Mouse (Mus musculus) urinary bladder, postnatal 36 days (tissue): ENCODE measurements at regions not wholly inside any gene's neighbourhood (a gene's known extent, or its start where the extent isn't known, plus 50 kb on each side); places are given as distances from the start of the nearest gene placed in this dataset.

Experiments
- DNase-seq, 2 experiments: peaks; one replicate each; pipeline ENCODE4 v3.0.0; 2022; ENCODE audit warnings: low spot score in 2 of 2, mixed read lengths in 1 of 2

DNA sequence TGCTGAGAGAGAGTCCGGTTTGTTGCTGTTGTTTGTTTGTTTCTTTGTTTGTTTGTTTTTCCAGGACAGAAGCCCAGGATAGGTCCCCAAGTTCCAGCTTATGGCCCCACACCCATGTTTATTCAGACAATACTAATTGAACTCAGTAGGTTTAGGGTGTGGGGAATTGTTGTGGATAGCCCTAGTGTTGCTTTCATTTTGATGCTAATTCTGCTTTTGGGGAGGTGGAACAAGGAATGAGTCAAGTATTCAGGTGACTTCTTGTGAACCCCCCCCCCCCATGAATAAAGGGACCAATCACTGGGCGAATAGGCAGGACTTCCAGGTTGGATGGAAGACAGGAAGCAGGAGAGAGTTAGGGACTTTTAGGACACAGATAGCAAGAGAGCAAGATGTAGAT lies 75.0 kb upstream of the Intu start:
- no peak for DNase-seq

DNA sequence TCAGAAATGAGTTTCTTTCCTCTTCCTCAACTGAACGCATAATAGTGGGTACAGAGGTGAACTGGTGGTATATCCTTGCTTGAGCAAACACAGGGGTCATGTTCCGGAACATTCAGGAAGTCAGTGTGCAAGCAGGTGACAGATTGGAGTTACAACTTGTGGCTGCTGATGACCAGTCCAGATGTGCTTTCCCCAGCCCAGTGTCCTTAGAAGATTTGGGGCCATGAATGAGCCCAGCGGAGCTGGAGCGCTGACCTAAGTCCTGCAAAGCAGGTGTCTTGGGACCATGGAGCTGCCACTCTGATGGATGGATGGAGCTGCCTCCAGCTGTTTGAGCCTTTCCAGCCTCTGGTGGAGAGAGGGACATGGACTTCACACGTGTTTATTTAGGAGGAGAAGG lies 72.6 kb upstream of the Intu start:
- DNase-seq, result no peak

DNA sequence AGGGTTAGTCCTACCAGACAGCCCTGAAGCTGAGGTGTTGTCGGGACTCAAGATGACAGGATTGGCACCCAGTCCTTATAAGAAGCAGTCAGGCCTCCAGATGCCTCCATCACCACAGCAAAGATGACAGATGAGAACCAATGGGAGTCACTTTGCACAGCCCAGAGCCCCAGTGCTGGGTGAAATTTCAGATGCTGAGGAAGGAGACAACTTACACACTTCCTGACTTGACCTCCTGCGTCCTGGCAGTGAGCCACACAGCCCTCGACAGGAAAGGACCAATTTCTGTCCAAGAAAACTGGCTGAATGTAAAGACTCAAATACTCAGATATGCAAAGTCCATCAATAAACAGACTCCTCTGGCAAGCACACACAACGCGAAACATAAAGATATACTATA lies 67.6 kb upstream of the Intu start:
- DNase-seq, result no peak

GRCm38 (mm10) chr3:40470101-40470500 lies 61.0 kb upstream of the Intu start:
- no peak for DNase-seq

DNA sequence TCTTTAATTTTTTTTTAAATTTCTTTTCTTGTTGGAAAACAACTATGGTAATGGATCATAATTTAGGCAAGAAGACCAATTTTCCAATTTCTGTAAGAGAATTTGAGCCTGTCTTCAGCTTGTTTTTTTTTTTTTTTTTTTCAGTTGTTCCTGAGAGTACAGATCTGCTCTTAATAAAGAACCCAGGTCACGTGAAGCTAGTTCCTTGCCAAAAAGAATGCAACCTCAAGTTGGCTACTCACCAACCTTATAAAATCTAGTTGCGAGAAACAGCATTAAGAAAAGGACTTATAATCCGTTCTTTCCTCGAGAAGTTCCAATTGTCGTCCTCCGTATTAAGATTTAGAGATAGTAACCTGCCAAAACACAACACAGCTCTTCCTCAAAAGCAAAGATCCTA lies 58.3 kb upstream of the Intu start:
- DNase-seq, result no peak

GRCm38 (mm10) chr3:40480258-40480951 lies 50.7 kb upstream of the Intu start:
- no peak for DNase-seq
